Comparison of ENCODE assay signal across 8 mouse cellular contexts in the genomic region with DNA sequence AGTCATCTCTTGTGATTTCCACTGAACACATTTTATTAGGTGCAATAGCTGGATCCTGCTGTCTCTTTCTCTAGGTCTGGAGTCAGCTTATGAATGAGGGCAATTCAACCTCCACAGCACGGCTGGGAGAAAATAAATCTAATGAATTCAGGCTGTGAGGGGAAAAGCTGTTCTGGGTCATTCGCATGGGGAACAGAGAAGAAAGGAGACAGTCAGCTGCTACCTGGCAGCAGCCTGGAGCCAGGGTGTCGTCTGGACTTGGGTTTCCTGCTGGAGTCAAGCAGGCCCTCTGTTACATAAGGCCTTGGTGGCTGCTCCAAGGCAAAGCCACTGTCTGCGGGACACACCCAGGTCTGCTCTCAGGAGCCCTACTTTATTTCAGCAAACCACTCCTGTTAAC.
DNase-seq lines count a peak whose midpoint lies in the region; ATAC-seq and TF ChIP-seq lines count a peak whose summit lies in the region.

No protein-coding gene starts in this region.

- TF ChIP-seq CTCF in kidney, adult 2 months (conservative IDR thresholded peaks at IDR 0.05; ENCODE audit: insufficient read depth, insufficient read length, low read depth, low read length): no peak

- ATAC-seq in forebrain, embryonic 11.5 days (replicated peaks; ENCODE audit: low FRiP score): no peak

- no peak overlapping the region for H3K27ac ChIP-seq in kidney, adult 2 months (ENCODE audit: insufficient read depth, low read depth, low read length)
- H3K27ac ChIP-seq in forebrain, embryonic 11.5 days (ENCODE audit: low read depth, low read length): no peak overlapping the region

- no peaks in the 10 kb centered on the region for H3K27me3 ChIP-seq in kidney, adult 2 months (replicated peaks; ENCODE audit: control insufficient read depth, insufficient read depth, low read length)
- H3K27me3 ChIP-seq in forebrain, embryonic 11.5 days (ENCODE audit: control insufficient read depth, insufficient read depth, low read length): no peaks in the 10 kb centered on the region

- H3K4me3 ChIP-seq in kidney, adult 2 months (ENCODE audit: insufficient read depth, low read depth, low read length): no peak overlapping the region
- H3K4me3 ChIP-seq in forebrain, embryonic 11.5 days (ENCODE audit: low read depth, low read length): no peak overlapping the region

- 0 out of 2 replicates have a peak, but pooled peaks cover 2% of the 10 kb centered on the region for H3K4me1 ChIP-seq in kidney, adult 2 months (ENCODE audit: control insufficient read depth, insufficient read depth, low read length)
- no peaks in the 10 kb centered on the region for H3K4me1 ChIP-seq in forebrain, embryonic 11.5 days (replicated peaks; ENCODE audit: control insufficient read depth, insufficient read depth, low read length)

- H3K36me3 ChIP-seq in kidney, adult 2 months (ENCODE audit: control insufficient read depth, insufficient read depth, low read length): no peaks in the 10 kb centered on the region
- H3K36me3 ChIP-seq in forebrain, embryonic 11.5 days (ENCODE audit: control insufficient read depth, insufficient read depth, low read length): no peaks in the 10 kb centered on the region

- no peaks in the 10 kb centered on the region for H3K9me3 ChIP-seq in forebrain, embryonic 11.5 days (ENCODE audit: control insufficient read depth, low read length)

- WGBS in kidney, adult 2 months: 41% methylated on average over 4 of the region's 4 CpGs
- WGBS in forebrain, embryonic 11.5 days: 58% methylated on average over 4 of the region's 4 CpGs

- TF ChIP-seq POLR2A in kidney, adult 2 months (IDR thresholded peaks at IDR 0.05; ENCODE audit: low read depth, low read length): no peak

- H3K9ac ChIP-seq in forebrain, embryonic 11.5 days (ENCODE audit: low read length): no peak overlapping the region

- intact Hi-C loops in gastrocnemius, postnatal 36 days (cut with DNase I): no loop called here

- H3K4me2 ChIP-seq in forebrain, embryonic 11.5 days (ENCODE audit: low read depth, low read length, severe bottlenecking): no peak overlapping the region

- DNase-seq in kidney, adult 2 months: peak; percentile 21
- DNase-seq in kidney, adult 8-10 months: no peak
- peak; percentile 20 for DNase-seq in cerebellum, adult 9-11 months
- peak; percentile 28 to 40 for DNase-seq in gastrocnemius, postnatal 36 days
- DNase-seq in mesoderm, embryonic 11.5 days (ENCODE audit: low read depth, low spot score): peak; percentile 63
- DNase-seq in retina, embryonic 14.5 days (ENCODE audit: low spot score): no peak
- no peak for DNase-seq in forebrain, embryonic 11.5 days (ENCODE audit: low spot score)
- no peak for DNase-seq in urinary bladder, postnatal 25 days (ENCODE audit: low spot score)

Comparison
In these comparisons a context has a peak if more than half of its experiments do, and no peak if none do; other contexts are left out.
1. DNase-seq: peak in kidney, adult 2 months (single experiment), cerebellum, adult 9-11 months (single experiment), gastrocnemius, postnatal 36 days (2 of 2) and mesoderm, embryonic 11.5 days (single experiment); none in kidney, adult 8-10 months (0 of 2), retina, embryonic 14.5 days (single experiment), forebrain, embryonic 11.5 days (single experiment) and urinary bladder, postnatal 25 days (single experiment).